Mouse (Mus musculus): ENCODE results near the gene Pcyox1.

- TF ChIP-seq CTCF (IDR thresholded peaks at IDR 0.05; ENCODE audit: control insufficient read depth, insufficient read depth, insufficient read length) = no peak
- no peak for TF ChIP-seq MAX (IDR thresholded peaks at IDR 0.05)
- no peak for TF ChIP-seq MYOD1 (IDR thresholded peaks at IDR 0.05; ENCODE audit: control insufficient read depth, insufficient read length, low read depth)
- no peak for TF ChIP-seq FOSL1 (IDR thresholded peaks at IDR 0.05; ENCODE audit: insufficient read depth, low read length, poor library complexity, severe bottlenecking)
These were observed 21.8 kb upstream of the Pcyox1 start for GRCm38 (mm10) chr6:86418711-86419110.
